Mouse (Mus musculus) stomach, postnatal 0 days (tissue): ENCODE measurements around the gene Plxna4.

Experiments used
- CTCF ChIP-seq: IDR thresholded peaks from 2 replicates; pipeline ENCODE4 v1.5.1; 2016; ENCODE audit warnings: antibody characterized with exemption, low read depth, mild to moderate bottlenecking, moderate library complexity
- EP300 ChIP-seq: optimal IDR thresholded peaks from 2 replicates; pipeline ENCODE3; 2016; ENCODE audit warnings: antibody characterized with exemption

GRCm38 (mm10) chr6:32465129-32465528 lies 122.9 kb downstream of the Plxna4 start:
- TF ChIP-seq CTCF (no peak), EP300 (no peak)
